Mouse (Mus musculus) olfactory bulb, adult 2 months (tissue): ENCODE measurements around the gene Crybg1.

Source experiments
- CTCF ChIP-seq: fragments of 200-500 bp; IDR thresholded peaks from 2 replicates; pipeline ENCODE4 v1.5.1; 2012; ENCODE audit warnings: low read depth, mild to moderate bottlenecking, low read length, moderate library complexity; ENCODE audit not compliant: insufficient read depth
- POLR2A ChIP-seq: fragments of 200-500 bp; IDR thresholded peaks from 2 replicates; pipeline ENCODE4 v1.6.1; 2012; ENCODE audit warnings: mild to moderate bottlenecking, low read depth, low read length, moderate library complexity; ENCODE audit not compliant: insufficient read depth

- no peak for TF ChIP-seq CTCF
- TF ChIP-seq POLR2A, result no peak
Measured at GRCm38 (mm10) chr10:44065848-44066360, 82.7 kb downstream of the Crybg1 start.
